Mouse (Mus musculus) adrenal gland, adult 18-20 months (tissue): ENCODE measurements around the gene Vmn2r67. TPM values are rescaled to one million over a fixed set of nuclear protein-coding genes. Genes with fewer than 3 reads are reported as not detected.
"Not testable (repeated sequence)": the region's sequence is repeated elsewhere in the genome, so short reads cannot be mapped to it uniquely, and the experiment has no call there.

Experiments used
- DNase-seq, 2 experiments: peaks; one replicate each; pipeline ENCODE4 v3.0.0; 2021 to 2022; ENCODE audit warnings: low spot score in 2 of 2
- long read RNA-seq, 2 experiments: library from polyadenylated mRNA; stranded (forward); transcript quantifications; one replicate each; pipeline ENCODE4 v2.0.0; 2021
- total RNA-seq, 2 experiments: library from RNA; stranded (reverse); gene quantifications; 1 replicate in 1 of 2; 2 replicates in 1 of 2; pipeline ENCODE4 v1.2.3; 2021

Vmn2r67 gene
- not detected for total RNA-seq
- long read RNA-seq, experiment 1 = 0 reads
- long read RNA-seq, experiment 2 = 0 reads

- DNase-seq = no peak
Measured at GRCm38 (mm10) chr7:85155898-85156297, at the start of gene Vmn2r67. TSS of gene Vmn2r67 (minus strand) at chr7:85155998.

DNA sequence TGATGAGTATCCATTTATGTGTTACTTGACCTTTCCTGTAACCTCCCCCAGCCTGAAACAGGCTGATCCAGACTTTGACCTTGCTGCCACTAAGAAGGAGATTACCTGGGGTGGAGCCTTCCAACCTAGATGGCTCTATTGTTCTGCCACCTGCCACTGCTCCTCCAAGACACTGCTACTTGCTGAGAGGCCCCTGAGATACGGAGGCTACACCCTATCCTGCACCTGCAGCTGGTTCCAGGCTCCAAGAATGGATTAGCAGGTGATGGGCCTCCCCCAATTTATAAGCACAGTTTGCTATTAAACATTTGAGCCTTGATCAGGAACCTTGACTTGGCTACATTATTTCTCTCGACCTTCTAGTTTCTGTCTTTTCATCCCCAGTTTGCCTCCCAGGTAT lies 51.3 kb downstream of the Vmn2r67 start:
- DNase-seq = not testable (repeated sequence)

Other genes with a start within 250 kb of the Vmn2r67 start
- gene Vmn2r65, start 191.9 kb downstream of the Vmn2r67 start, total RNA-seq = not detected
- not detected for gene Vmn2r66, start 143.7 kb downstream of the Vmn2r67 start, total RNA-seq
- gene Vmn2r68, start 81.8 kb upstream of the Vmn2r67 start, total RNA-seq = not detected